Mouse (Mus musculus): Measurements from ENCODE around the gene Spem1. TPM values are rescaled to one million over a fixed set of nuclear protein-coding genes. Genes with fewer than 3 reads are reported as not detected.
A peak's percentile ranks its signal among the peaks of the same experiment; 100 is the strongest.

The Spem1 gene
- total RNA-seq, 2 experiments from 2014 or later = not detected

DNA sequence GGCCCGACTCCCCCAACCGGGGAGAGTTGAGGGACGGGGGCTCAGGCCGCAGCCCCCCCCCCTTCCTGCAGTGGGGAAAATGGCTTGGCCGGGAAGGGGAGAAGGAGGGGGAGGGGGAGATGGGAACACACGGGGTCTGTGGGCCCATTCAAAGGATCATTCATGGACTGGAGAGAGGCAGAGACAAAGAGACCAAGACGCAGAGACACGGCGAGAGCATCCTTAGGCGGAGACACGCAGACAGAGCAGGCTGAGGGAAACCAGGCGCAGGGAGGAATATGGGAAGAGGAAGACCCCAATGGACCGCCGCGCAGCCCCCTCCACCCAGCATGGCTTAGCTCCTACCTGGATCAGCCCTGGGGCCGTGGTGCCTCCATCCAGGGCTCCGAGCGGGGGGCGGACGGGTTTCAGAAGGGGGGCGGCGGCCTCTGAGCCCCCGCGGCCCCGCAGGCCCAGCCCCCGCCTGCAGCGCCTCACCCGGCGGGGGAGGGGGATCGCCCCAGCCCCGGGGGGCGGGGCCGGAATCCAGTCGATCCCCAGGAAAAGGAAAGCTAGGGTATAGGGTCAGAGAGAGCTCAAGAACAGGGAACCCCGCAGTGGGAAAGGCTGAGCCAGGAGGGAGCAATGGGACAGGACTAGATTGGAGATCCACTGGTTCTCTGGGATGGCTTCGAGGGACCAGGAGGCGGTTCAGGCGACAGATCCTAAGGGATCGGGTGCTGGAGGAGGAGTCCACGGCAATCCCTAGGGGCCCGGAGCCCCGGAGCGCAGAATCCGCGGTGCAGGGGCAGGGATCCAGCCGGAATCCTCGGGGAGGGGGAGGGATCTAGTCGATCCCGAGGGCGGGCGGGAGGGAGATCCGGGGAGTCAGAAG, 15.0 kb upstream of the Spem1 start:
- peak; percentile 20 to 64 for DNase-seq

DNA sequence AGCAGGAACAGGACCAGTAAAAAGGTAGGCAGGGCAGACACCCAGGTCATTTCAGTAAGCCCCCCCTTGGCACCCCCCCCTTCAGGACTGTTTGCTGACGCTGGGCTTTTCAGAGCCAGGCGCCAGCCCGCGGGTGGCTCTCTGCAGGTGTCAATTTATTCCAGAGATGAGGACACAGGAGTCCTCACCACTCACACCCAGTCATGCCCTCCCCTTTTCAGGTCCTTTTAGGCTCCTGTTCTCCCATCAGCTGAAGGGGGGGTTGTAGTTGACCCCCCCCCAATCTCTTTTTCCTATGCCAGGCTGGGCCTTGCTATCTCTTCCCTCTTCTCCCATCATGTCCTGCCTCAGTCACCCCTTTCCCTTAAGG, 14.0 kb upstream of the Spem1 start:
- no peak for DNase-seq

DNA sequence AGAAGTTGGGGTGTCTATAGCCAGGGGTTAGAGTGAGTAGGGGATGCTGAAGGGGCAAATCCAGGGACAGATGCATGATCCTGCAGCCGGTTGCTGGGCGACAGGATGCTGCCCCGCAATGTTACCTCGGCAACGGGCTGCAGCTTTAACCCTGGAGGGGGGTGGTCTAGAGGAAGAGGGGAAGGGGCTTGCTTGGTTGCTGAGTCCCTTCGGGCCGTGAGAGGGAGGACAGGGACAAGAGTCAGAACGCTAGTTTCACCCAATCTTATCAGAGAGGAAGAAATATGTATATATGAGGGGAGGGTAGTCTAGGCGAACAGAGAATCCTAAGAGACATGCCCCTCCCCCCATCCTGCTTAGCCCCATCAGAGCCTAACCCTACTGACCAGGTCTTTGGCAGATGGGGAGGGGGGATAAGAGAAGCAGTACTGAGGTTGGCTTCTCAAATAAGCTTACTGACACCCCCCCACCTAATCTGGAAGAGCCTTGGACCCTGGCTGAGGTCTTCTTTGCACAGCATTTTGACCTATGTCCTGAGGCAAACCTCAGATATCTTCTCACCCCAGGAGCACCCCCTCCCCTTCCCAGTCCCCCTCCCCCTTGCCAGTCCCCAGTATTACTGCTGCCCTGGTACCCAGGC, 13.5 kb upstream of the Spem1 start:
- no peak for DNase-seq

DNA sequence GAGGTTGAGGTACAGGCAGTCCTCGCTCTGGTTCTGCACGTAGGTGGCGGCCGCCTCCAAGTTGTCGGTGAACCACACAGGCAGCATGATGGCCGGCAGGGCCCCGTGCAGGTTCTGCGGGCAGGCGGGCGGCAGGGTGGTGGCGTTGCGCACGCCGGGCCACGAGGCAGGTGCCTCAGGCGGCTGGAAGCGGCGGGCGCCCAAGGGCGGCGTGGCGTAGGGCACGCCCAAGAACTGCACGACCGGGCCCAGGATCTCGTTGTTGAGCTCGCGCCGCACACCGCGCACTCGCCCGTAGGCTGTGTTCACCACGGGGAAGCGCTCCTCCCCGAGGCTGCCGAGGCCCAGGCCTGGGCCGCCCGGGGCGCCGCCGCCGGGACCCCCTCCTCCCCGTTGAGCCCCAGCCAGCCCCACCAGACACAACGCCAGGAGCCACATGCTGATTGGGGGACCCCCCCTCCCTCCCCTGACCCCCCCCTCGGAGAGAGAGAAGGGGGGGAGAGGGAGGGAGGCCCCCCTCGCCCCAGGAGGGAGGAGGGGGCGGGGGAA, 12.1 kb upstream of the Spem1 start:
- peak; percentile 53 to 60 for DNase-seq

DNA sequence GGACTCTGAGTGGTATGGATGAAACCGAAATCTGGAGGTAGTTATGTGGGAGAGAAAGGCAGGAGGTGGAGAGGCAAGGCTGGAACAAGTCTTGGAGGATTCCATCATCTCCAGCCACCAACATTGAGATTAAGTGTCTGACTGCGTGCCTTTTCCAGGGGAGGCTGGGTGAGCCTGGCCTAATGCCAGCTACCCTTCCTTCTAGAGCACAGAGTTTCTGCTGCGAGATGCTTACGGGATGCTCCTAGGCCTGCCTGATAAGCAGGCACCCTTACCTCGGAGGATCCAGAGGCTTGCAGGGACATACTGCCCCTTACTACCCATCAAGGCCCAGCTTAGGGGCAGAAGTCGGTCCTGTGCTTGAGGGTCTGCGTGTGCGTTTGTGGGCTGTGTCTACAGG, 11.6 kb upstream of the Spem1 start:
- no peak for DNase-seq

DNA sequence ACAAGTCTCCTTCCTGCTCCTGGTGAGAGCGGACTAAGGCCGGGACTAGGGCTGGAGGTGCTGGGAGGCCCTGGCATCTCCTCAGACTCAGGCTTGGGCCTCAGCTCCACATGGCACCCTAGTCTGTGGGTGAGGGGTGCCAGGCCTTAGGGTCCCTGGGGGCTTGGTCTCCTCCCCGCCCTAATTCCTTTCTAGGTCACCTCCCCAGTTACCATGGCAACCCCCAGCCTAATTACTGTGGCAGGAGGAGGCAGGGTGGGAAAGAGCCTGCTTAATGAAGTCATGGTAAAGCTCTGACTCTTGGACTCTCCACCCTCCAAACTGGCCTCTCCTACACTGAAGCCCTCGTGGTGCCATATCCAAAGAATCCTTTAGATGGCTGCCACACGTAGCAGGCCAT, 6.9 kb upstream of the Spem1 start:
- DNase-seq = no peak

DNA sequence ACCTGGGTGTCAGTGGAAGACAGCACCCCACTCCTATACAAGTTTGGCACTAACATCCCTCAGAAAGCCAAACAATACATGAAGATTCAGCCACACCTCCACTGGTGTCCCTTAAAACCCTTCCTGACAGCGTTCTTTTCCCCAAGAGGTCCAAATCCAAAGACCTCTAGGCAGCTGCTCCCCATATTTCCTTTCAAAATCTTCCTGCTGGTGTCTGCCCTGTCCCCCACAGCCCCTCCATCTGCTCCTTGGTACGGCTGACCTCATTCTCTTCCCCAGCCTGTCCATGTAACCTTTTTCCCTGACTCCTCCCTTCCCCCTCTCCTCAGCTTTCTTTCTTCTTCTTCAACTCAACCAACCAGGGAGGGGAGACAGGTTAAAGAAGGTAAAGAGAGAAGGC, 1.5 kb upstream of the Spem1 start:
- DNase-seq = no peak

DNA sequence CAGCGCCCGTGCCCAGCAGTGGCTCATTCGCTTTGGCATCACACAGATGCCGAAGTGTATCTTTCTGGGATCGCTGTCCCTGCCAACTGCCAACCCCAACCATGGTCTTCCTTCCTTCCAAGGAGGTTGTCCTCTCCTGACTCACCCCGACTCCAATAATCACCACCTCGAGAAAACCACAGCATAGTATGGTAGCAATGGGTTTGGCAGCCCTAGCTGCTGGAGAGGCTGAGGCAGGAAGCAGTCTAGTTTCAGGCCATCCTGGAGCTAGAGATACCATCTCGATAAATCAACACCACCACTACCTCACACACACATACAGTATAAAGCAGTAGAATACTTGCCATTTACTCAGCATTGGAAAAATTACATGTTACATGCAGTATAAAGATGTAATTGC, 3.1 kb downstream of the Spem1 start:
- DNase-seq = no peak

DNA sequence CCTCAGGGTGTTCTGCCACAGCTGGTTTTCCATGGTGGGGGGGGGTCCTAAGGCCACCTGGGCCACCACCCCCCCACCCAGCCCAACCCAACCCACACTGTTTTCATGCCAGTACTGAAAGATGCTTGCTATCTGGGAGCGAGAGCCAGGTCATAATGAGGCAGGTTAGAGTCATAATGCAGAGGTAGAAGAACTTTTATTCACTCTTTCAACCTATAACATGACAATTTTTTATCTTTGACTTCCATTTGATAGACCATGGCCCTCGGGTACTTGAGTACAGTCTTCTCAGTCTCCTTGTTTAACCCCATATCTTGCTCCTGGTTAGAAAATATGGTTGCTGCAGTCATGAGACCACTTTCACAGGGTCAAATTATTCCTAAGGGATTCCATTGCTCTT, 3.6 kb downstream of the Spem1 start, which contains the start of gene Spem2:
Gene Spem2 (minus strand): TSS at position 101 of the 400 bp plus-strand sequence.
- no peak for DNase-seq

DNA sequence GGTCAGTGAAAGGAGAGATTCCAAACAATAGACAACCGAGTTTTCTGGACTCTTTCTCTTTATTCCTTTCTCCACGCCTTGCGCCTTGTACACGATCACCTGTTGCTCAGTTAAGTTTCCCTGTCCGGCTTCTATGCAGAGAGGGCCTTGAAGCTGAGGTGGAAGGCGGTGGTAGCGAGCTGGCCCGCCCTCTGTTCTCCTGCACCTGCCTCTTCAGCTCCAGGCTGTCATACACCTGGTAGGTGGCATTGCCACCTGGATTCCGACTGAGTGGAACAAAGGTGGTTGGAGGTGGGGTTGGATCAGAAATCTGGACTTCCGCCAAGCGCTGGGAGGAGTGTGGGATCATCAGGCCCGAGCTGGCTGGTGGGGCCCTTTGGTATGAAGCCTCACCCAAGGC, 5.5 kb downstream of the Spem1 start:
- no peak for DNase-seq

DNA sequence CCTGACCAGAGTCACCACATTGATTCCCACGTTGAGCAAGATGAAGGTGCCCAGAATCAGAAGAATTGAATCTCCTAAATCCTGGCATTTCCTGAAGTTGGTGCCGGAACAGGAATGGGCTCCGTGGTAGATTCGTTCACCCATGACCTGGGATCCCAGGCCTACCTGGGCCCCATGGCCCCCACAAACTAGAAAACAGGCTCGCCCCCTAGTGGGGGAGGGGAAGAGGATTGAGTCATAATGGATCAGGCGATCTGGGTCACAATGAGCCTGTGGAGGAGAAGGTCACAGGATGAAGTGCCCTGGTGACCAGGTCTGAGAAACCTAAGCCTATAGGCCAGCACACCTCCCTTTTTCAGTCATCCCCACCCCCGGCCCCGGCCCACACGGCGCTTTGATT, 6.8 kb downstream of the Spem1 start, which contains the start of gene Gm39566:
Gene Gm39566 (minus strand): TSS at position 144 of the 400 bp plus-strand sequence.
- DNase-seq = no peak

DNA sequence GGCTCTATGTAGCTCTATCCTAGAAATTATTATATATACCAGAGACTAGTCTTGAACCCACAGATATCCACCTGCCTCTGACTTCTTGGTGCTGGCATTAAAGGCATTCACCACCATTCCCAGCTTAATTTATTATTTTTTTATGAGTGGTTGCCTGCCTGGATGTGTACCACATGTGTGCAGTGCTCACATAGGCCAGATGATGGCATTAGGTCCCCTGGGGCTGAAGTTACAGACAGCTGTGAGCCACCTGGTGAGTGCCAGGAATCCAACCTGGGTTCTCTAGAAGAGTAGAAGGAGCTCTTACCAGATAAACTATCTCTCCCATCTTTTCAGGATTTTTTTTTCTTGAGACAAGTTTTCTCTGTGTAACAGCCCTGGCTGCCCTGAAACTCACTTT, 11.7 kb downstream of the Spem1 start:
- no peak for DNase-seq

DNA sequence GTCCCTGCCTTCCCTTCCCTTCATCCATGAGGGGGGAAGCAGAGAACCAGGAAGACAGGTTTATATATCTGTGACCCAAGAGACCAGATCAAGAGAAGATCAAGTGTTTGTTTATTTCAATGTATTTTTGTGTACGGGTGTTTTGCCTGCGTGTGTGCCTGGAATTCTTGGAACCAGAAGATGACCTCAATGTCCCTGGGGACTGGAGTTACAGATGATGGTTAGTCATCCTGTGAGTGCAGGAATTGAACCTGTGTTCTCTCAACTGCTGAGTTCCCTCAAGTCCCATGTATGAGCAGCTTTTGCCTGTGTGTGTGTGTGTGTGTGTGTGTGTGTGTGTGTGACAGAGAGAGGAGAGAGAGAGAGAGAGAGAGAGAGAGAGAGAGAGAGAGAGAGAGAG, 14.3 kb downstream of the Spem1 start:
- DNase-seq = no peak

DNA sequence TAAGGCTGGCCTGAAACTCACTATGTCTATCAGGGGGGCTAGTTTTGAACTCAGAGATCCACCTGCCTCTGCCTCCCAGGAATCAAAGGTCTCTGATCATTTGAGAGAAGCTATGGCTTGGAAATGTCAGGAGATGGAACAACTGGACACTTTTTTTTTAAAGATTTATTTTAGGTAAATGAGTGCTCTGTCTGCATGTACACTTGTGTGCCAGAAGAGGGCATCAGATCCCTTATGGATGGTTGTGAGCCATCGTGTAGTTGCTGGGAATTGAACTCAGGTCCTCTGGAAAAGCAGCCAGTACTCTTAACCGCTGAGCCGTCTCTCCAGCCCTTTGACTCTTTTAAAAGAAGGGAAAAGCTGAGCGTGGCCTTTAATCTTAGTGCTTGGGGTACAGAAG, 15.6 kb downstream of the Spem1 start:
- DNase-seq = no peak

DNA sequence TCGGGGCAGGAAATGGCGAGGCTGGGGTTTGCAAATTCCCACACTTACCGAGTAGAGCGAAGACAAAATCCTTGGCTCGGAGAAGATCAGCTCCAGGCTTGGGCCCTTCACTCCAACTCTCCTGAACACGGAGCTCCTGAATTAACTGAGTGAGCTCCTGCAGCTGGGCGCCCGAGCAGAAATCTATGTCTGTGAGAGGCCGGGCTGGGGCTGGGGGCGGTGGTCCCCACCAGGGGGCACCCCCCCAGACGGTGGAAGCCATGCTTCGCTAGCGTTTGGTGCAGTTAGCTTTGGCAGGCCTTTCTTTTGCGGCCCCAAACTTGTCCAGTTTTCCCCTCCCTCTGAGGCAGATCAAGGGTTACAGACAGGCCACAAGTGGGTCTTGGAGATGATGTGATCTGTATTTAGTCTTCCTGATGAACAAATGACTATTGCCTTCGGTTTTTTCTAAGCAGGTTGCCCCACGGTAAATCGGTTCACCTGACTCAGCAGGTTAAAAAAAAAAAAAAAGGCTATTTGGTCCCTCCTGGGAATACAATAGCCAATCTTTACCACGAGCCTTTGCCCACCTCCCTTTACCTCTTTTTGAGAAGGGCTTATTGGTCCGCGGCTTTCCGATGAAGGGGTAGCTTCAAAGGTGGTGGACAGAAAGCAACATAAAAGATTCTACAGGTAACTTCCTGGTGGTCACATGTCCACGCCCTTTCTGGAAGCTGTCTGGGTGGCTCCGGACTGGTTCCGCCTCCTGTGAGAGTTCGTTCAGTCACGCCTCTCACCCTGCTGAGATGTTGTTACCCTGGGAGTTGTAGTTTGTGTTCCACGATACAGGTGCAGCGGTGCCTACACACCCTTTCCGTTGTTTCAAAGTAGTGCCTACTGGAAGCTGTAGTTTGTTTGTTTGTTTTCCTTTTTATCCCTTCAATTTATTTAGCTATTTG, 16.7 kb downstream of the Spem1 start, which contains the start of gene Tmem102:
Gene Tmem102 (minus strand): TSS at position 653 of the 938 bp plus-strand sequence.
- no peak for DNase-seq

DNA sequence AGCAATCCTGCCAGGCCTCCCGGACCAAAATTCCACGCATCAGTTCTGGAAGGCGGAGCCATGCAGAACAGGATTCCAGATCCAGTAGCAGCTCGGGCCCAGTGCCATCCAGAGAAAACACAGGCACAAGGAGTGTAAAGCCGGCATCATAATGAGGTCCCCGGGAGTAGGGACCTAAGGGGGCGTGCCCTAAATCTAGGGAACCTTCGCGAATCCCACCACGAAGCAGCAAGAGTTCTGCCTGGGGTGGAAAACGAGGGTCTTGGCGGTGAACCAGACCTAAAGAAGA, 17.4 kb downstream of the Spem1 start:
- DNase-seq = peak; percentile 20 to 57

DNA sequence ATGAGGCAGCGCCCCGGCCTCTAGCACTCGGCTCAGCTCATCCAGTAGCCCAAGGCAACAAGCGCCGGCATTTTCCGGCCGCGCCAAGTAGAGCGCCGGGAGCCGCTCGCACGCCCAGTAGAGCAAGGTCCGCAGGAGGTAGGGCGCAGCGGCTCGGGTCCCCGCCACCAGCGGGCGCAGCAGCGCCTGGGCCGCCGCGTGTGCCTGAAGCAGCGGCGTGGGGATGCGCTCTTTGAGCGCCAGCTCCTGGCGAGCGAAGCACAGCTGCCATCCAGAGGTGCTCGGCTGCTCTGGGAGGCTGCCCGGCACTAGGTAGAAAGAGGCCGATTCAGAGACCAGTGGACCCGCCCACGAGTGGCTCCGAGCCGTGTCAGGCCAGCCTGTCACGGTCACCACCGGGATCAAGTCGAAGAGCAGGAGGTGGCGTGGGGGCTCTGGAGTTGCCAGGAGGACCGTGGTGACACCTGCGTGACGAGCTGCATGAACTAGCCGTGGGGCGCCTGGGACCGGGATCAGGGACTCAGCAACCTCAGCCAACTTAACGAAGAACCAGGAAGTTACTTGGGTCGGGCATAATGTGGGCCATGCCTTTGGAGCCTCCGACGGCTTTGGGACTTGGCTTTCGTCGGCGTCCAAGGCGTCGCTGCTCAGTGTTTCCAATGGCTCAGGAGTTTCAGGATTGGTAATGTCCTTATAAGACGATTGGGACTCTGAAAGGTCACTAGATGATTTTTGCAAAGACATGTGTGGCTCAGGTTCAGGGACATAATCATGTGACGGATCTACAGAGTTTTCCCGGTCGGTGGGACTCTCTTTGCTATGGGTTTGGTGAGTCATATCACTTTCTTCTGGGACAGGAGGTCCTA, 18.0 kb downstream of the Spem1 start:
- DNase-seq = peak; percentile 90 to 92

DNA sequence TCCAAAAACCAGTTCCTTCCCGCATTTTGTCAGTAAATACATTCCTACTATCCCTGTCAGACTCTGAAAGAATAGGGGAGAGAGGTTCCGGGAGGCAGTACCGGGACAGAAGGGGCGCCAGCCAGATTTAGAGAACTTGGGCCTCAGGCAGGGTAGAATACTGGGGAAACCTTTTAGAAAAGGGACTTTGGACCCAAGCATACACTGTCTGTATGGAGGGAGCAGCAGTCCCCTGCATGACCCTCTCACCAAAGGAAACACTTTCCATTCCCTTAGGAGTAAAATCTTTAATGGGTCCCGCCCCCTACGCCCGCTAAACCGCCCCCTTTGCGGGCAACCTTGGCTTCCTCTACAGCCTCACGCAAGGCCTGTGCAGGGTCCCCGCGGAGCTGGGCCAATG, 18.7 kb downstream of the Spem1 start:
- no peak for DNase-seq

DNA sequence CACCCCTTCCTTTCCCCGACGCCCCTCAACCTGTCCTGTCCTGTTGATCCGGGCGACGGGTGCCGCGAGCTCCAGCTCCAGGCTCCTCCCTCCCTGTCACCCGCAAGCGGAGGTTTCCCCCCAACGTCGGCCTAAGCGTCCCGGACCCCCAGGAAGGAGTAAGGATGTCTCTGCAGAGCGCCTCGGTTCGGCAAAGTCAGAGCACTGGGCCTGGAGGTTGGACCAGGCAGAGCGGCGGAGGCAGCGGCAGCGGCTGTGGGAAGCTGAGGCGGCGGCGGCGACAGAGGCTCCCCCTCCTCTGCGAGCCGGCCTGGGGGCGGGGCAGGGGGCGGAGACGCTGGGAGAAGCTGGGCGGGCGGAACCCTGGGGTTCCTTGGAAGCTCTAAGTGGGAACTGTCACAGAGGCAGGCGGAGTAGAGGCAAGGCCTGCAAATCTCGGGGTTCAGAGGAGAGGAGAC, 19.3 kb downstream of the Spem1 start:
- DNase-seq = peak; percentile 95 to 98

DNA sequence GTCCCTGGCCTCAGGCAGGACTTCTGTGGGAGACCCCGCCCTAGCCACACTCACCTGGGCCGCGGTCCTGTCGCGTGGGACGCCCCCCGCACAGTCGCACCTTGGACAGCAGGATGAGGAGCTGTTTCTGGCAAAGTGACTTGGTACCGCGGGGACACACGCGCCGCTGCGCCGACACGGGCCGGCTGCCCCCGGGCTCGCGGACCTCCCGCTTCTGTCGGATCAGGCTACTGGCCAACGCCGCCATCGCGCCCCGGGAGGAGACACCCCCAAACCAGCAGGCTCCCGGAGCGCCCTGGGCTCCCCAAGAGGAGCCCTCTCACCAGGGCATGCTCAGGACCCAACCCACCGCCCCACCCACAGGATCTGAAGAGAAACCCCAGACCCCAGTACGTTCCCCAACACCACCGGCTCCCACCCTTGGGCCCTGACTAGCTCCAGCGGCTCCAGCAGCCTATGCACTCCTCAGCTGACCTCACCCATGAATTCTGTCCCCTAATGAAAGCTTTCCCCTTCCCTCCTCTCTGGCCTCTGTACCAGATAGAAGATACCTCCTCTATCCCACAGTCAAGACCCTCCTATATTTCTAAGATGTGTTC, 20.5 kb downstream of the Spem1 start, which contains the start of gene Fgf11:
Gene Fgf11 (minus strand): TSS at position 479 of the 599 bp plus-strand sequence.
- peak; percentile 20 to 40 for DNase-seq

Measured in adrenal gland, postnatal 36 days (tissue).